Mouse (Mus musculus) CD4-positive naive resting alpha-beta T cell, adult 57 days (primary cell): ENCODE results near the gene Klf13. TPM values are rescaled to one million over a fixed set of nuclear protein-coding genes. Genes with fewer than 3 reads are reported as not detected.

Source experiments
- total RNA-seq: library from RNA; stranded (reverse); gene quantifications from one replicate; pipeline ENCODE4 v1.2.4, GENCODE M21; 2023

Gene Klf13
- total RNA-seq, result 471 TPM

GRCm38 (mm10) chr7:63938914-63939396 is at the start of gene Klf13:
Klf13 (minus strand) TSS chr7:63938915.

GRCm38 (mm10) chr7:63916268-63916907 is 22.3 kb downstream of the Klf13 start, which contains the start of gene E030018B13Rik:
E030018B13Rik (plus strand) TSS chr7:63916857.

Other genes starting within 250 kb of the Klf13 start
- gene E030018B13Rik, start 22.1 kb downstream of the Klf13 start, total RNA-seq, result not detected
- 5.1 TPM for gene Trpm1, start 214.9 kb upstream of the Klf13 start, total RNA-seq